Mouse (Mus musculus) frontal cortex, adult (tissue): ENCODE data around the gene Nwd1.

ENCODE experiments used
- ATAC-seq: cut with Nextera tagmentation; 2 replicates; pipeline ENCODE4 v1.9.2; 2017; ENCODE audit warnings: mild to moderate bottlenecking, moderate library complexity, mixed read lengths; ENCODE audit not compliant: low TSS enrichment

Nwd1 gene

GRCm38 (mm10) chr8:72698349-72698926 lies 51.9 kb downstream of the Nwd1 start:
- no peak for ATAC-seq

- no peak for ATAC-seq
These were observed 66.1 kb downstream of the Nwd1 start for GRCm38 (mm10) chr8:72712569-72712968.

GRCm38 (mm10) chr8:72716594-72716993 lies 70.1 kb downstream of the Nwd1 start:
- no peak for ATAC-seq

GRCm38 (mm10) chr8:72720541-72720940 lies 74.0 kb downstream of the Nwd1 start:
- ATAC-seq = no peak

- ATAC-seq = peak; percentile 99
These were observed 76.5 kb downstream of the Nwd1 start, which contains the start of gene Sin3b for GRCm38 (mm10) chr8:72722769-72723650. Gene Sin3b, plus strand, starts transcription at chr8:72723285.

GRCm38 (mm10) chr8:72723651-72724001 lies 77.1 kb downstream of the Nwd1 start:
- peak; percentile 17 for ATAC-seq

- peak; percentile 45; the same call in 1 of the 2 replicates for ATAC-seq
These were observed 82.1 kb downstream of the Nwd1 start for GRCm38 (mm10) chr8:72728636-72729035.

GRCm38 (mm10) chr8:72735001-72735400 lies 88.5 kb downstream of the Nwd1 start:
- no peak for ATAC-seq

GRCm38 (mm10) chr8:72736868-72737267 lies 90.4 kb downstream of the Nwd1 start:
- ATAC-seq = no peak

GRCm38 (mm10) chr8:72746061-72746460 lies 99.5 kb downstream of the Nwd1 start:
- peak; percentile 84 for ATAC-seq

GRCm38 (mm10) chr8:72749846-72750245 lies 103.3 kb downstream of the Nwd1 start:
- ATAC-seq = no peak

GRCm38 (mm10) chr8:72750266-72750665 lies 103.8 kb downstream of the Nwd1 start:
- ATAC-seq = no peak

GRCm38 (mm10) chr8:72751126-72751525 lies 104.6 kb downstream of the Nwd1 start:
- ATAC-seq = no peak

GRCm38 (mm10) chr8:72752289-72752688 lies 105.8 kb downstream of the Nwd1 start:
- no peak for ATAC-seq

- ATAC-seq = no peak
These were observed 106.7 kb downstream of the Nwd1 start for GRCm38 (mm10) chr8:72753165-72753564.

GRCm38 (mm10) chr8:72753781-72754180 lies 107.3 kb downstream of the Nwd1 start:
- no peak for ATAC-seq

GRCm38 (mm10) chr8:72756031-72756430 lies 109.5 kb downstream of the Nwd1 start:
- no peak for ATAC-seq

- ATAC-seq = no peak
These were observed 110.4 kb downstream of the Nwd1 start for GRCm38 (mm10) chr8:72756771-72757390.

- ATAC-seq = no peak
These were observed 111.1 kb downstream of the Nwd1 start for GRCm38 (mm10) chr8:72757426-72758195.

- no peak for ATAC-seq
These were observed 111.8 kb downstream of the Nwd1 start for GRCm38 (mm10) chr8:72758310-72758709.

GRCm38 (mm10) chr8:72760216-72760615 lies 113.7 kb downstream of the Nwd1 start:
- ATAC-seq = no peak
